Mouse (Mus musculus) ES-E14 (cell line): ENCODE measurements around the gene Pla2r1. TPM values are rescaled to one million over a fixed set of nuclear protein-coding genes. Genes with fewer than 3 reads are reported as not detected.
A peak's percentile ranks its signal among the peaks of the same experiment; 100 is the strongest.

Experiments
- DNase-seq: peaks from one replicate; pipeline ENCODE4 v3.0.0-alpha.2; 2013; ENCODE audit warnings: low read depth, low spot score
- H3K27ac ChIP-seq: 2 replicates; pipeline ENCODE4 v1.5.1; 2012; ENCODE audit warnings: low read depth, mild to moderate bottlenecking, low read length, moderate library complexity, mixed read lengths; ENCODE audit not compliant: poor library complexity, insufficient read depth, severe bottlenecking
- H3K36me3 ChIP-seq: 2 replicates; pipeline ENCODE4 v1.6.1; 2012; ENCODE audit warnings: mild to moderate bottlenecking, low read length, moderate library complexity, mixed read lengths; ENCODE audit not compliant: control insufficient read depth, poor library complexity, insufficient read depth, severe bottlenecking
- H3K4me1 ChIP-seq, 2 experiments: fragments of 150-350 bp in 1 of 2; sonication (generic) in 1 of 2; 2 replicates each; pipeline ENCODE4 v1.6.1; 2012; ENCODE audit warnings: low read length in 2 of 2, mild to moderate bottlenecking in 1 of 2, mixed read lengths in 1 of 2; ENCODE audit not compliant: control insufficient read depth in 2 of 2, insufficient read depth in 2 of 2, poor library complexity in 1 of 2
- H3K4me3 ChIP-seq, 2 experiments: fragments of 150-350 bp in 1 of 2; sonication (generic) in 1 of 2; 2 replicates each; pipeline ENCODE4 v1.5.1; 2012; ENCODE audit warnings: low read length in 2 of 2, low read depth in 1 of 2, mild to moderate bottlenecking in 1 of 2, mixed read lengths in 1 of 2; ENCODE audit not compliant: insufficient read depth in 1 of 2, poor library complexity in 1 of 2, severe bottlenecking in 1 of 2
- H3K9ac ChIP-seq: 2 replicates; pipeline ENCODE4 v1.6.1; 2012; ENCODE audit warnings: low read depth, mild to moderate bottlenecking, low read length, mixed read lengths; ENCODE audit not compliant: poor library complexity, insufficient read depth, severe bottlenecking
- H3K9me3 ChIP-seq: fragments of 150-350 bp; sonication (generic); 2 replicates; pipeline ENCODE4 v1.6.1; 2012; ENCODE audit warnings: low read depth, mild to moderate bottlenecking, low read length; ENCODE audit not compliant: control insufficient read depth, insufficient read depth
- CHD2 ChIP-seq: IDR thresholded peaks from 2 replicates; pipeline ENCODE4 v1.6.1; 2014; ENCODE audit warnings: mild to moderate bottlenecking, low read depth, low read length, inconsistent platforms
- HCFC1 ChIP-seq: IDR thresholded peaks from 2 replicates; pipeline ENCODE4 v1.6.1; 2012; ENCODE audit warnings: low read length, inconsistent platforms, borderline replicate concordance; ENCODE audit not compliant: insufficient read depth
- MAFK ChIP-seq: IDR thresholded peaks from 2 replicates; pipeline ENCODE4 v1.6.1; 2014; ENCODE audit warnings: mild to moderate bottlenecking, low read depth, low read length, inconsistent platforms; ENCODE audit not compliant: insufficient read depth
- ZC3H11A ChIP-seq: IDR thresholded peaks from 2 replicates; pipeline ENCODE4 v1.6.1; 2012; ENCODE audit warnings: low read depth, mild to moderate bottlenecking, inconsistent platforms, low read length, borderline replicate concordance
- ZNF384 ChIP-seq: IDR thresholded peaks from 2 replicates; pipeline ENCODE4 v1.6.1; 2012; ENCODE audit warnings: low read depth, low read length, inconsistent platforms
- in situ Hi-C, 2 experiments: fragments of 600-800 bp; cut with MboI; formaldehyde crosslinking; loops; one replicate each; pipeline ENCODE4 v1.15.1; 2025; ENCODE audit warnings: low sequenced_read_pairs in 2 of 2, inconsistent platforms in 1 of 2; ENCODE audit not compliant: unreplicated experiment in 2 of 2
- total RNA-seq: library from RNA; depleted of rRNA; stranded (reverse); fragments of 300-350 nt; gene quantifications from 2 replicates; pipeline ENCODE4 v1.2.3, GENCODE M21; 2012

Pla2r1 gene
- total RNA-seq, 1 experiment: 0.89 TPM

DNA sequence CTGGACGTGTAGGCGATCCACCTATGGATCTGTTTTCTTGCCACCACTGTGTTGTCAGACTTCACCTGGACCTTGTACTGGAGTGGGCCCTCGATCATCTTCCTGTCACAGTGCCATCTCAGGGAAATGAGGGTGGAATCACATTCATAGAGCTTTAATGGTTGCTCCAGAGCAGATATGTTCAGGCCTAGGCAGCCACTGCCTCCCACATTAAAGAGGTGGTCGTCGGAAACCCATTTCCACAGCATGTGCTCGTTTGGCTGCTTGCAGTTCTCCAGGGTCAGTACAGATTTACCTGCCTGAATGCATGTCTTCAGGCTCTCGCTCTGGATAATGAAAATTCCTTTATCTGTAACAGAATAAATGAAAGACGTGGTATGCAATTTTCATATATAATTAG, 18.4 kb downstream of the Pla2r1 start:
- no peaks in the 10 kb centered on the region for H3K36me3 ChIP-seq
- no peak overlapping the region for H3K4me3 ChIP-seq
- no peak for TF ChIP-seq MAFK
- TF ChIP-seq HCFC1: no peak
- TF ChIP-seq ZC3H11A: no peak
- TF ChIP-seq ZNF384: no peak
- TF ChIP-seq CHD2: no peak
- DNase-seq: no peak
- H3K27ac ChIP-seq: no peak overlapping the region
- no peaks in the 10 kb centered on the region for H3K9me3 ChIP-seq
- no peaks in the 10 kb centered on the region; a peak in 1 of 4 replicates for H3K4me1 ChIP-seq
- no peak overlapping the region for H3K9ac ChIP-seq
- in situ Hi-C loops: no loop called here

DNA sequence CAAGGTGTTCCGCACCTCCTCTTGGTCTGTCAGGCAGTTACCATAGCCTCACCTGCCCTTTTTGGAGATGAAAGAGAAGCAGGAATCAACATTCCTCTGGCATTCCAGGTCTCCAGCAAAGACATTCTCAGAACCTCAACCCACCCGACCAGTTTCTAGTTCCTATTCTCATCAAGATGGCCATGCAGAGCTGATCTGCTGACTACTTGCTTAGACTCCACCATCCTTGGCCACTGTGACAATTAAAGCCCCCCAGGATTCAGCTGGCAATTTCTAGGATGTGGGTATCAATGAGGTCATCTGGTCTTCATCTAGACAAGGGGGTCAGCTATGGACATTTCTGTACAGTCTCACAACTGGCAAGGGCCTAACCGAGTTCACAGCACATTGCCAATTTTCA, 20.1 kb downstream of the Pla2r1 start:
- Histone ChIP-seq H3K27ac (no peak overlapping the region), H3K9me3 (no peaks in the 10 kb centered on the region), H3K9ac (no peak overlapping the region), H3K4me1 (no peaks in the 10 kb centered on the region; a peak in 1 of 4 replicates), H3K36me3 (no peaks in the 10 kb centered on the region), H3K4me3 (no peak overlapping the region)
- in situ Hi-C loops: no loop called here
- no peak for DNase-seq
- TF ChIP-seq ZNF384: no peak
- TF ChIP-seq ZC3H11A: no peak
- TF ChIP-seq MAFK: no peak
- no peak for TF ChIP-seq HCFC1
- TF ChIP-seq CHD2: no peak

DNA sequence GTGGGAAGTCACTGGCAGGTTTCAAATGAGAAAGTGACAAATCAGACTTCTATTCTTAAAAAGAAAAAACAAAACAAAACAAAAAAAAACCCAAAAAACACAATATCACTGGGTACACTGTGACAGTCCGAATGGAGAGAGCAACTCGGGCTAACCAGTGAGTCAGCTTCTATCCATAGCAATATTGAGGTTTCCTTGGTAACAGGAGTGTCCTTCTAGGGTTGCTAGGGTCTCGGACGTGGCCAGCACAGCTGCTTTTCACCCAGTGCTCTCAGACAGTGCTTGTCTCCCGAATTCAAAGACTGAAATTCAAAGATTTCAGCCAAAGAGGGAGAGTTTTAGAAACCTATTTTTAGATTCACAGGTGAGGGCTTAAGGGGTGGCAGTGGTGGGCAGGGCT, 20.6 kb downstream of the Pla2r1 start:
- in situ Hi-C loops: no loop called here
- Histone ChIP-seq H3K9ac (no peak overlapping the region), H3K4me1 (no peaks in the 10 kb centered on the region; a peak in 1 of 4 replicates), H3K27ac (no peak overlapping the region), H3K4me3 (no peak overlapping the region), H3K9me3 (no peaks in the 10 kb centered on the region), H3K36me3 (no peaks in the 10 kb centered on the region)
- TF ChIP-seq HCFC1: no peak
- no peak for TF ChIP-seq CHD2
- TF ChIP-seq ZNF384: no peak
- TF ChIP-seq MAFK: no peak
- no peak for TF ChIP-seq ZC3H11A
- DNase-seq: no peak

DNA sequence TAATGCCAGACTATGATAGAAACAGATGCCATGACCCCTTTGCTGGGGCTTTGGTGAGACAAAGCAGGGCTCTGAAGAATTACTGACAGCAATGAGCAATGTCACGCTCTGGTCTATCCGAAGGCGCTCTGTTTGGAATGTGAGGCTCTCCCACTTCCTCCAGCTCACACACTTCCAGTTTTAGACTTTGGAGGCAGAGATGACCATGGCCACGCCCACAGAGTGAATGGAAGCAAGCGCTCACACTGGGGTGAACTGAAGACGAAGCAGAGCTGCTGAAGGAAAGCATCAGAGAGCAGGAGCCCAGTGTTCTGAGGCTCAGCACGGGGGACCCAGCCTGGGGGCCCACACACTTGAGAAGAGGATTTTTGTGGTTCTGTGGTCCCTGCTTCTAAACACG, 37.3 kb downstream of the Pla2r1 start:
- Histone ChIP-seq H3K36me3 (no peaks in the 10 kb centered on the region), H3K27ac (no peak overlapping the region), H3K4me1 (no peaks in the 10 kb centered on the region), H3K9me3 (no peaks in the 10 kb centered on the region), H3K9ac (no peak overlapping the region), H3K4me3 (no peak overlapping the region)
- in situ Hi-C loops: no loop called here
- DNase-seq: no peak
- TF ChIP-seq ZNF384 (no peak), HCFC1 (no peak), MAFK (no peak), CHD2 (no peak), ZC3H11A (no peak)

DNA sequence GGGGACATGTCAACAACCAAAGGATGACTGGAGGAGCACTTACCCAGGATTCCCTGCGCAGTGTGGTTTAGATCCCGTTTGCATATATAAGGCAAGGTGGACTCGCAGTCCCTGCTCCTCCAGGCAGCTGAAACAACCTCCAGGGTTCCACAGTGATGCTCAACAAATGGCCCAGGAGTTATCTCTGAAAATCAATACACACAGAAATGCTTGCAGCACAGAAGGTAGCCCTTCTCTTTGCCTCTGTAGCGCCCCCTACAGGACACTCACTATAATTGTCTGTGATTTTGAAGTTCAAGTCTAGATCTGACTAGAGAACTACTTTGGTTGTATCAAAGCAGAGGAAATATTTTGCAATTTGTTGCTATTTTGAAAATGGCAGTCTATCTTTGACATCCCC, 38.2 kb downstream of the Pla2r1 start:
- Histone ChIP-seq H3K4me3 (no peak overlapping the region), H3K9me3 (no peaks in the 10 kb centered on the region), H3K9ac (no peak overlapping the region), H3K4me1 (no peaks in the 10 kb centered on the region), H3K36me3 (no peaks in the 10 kb centered on the region), H3K27ac (no peak overlapping the region)
- in situ Hi-C loops: no loop called here
- TF ChIP-seq MAFK (no peak), ZC3H11A (no peak), CHD2 (no peak), HCFC1 (no peak), ZNF384 (no peak)
- peak; percentile 3 for DNase-seq
